Mouse (Mus musculus) R1 (cell line): Measurements from ENCODE around the gene Cenpl.
"Not testable (repeated sequence)": the region's sequence is repeated elsewhere in the genome, so short reads cannot be mapped to it uniquely, and the experiment has no call there.

Experiments used
- DNase-seq: peaks from one replicate; pipeline ENCODE4 v3.0.0-alpha.2; 2018; ENCODE audit warnings: low read depth, low spot score

Gene Cenpl

GRCm38 (mm10) chr1:161070352-161071271, at the start of gene Cenpl, which contains the start of gene Dars2:
Gene Cenpl (plus strand): TSS chr1:161070713.
Gene Dars2 (minus strand): TSS chr1:161070658.
- peak; percentile 99 for DNase-seq

- no peak for DNase-seq
Measured at GRCm38 (mm10) chr1:161025410-161026210, 44.9 kb upstream of the Cenpl start.

- no peak for DNase-seq
Measured at GRCm38 (mm10) chr1:161027196-161027595, 43.3 kb upstream of the Cenpl start.

GRCm38 (mm10) chr1:161028427-161028826, 42.1 kb upstream of the Cenpl start:
- not testable (repeated sequence) for DNase-seq

- DNase-seq: no peak
Measured at GRCm38 (mm10) chr1:161030058-161030457, 40.5 kb upstream of the Cenpl start.

- no peak for DNase-seq
Measured at GRCm38 (mm10) chr1:161031881-161032280, 38.6 kb upstream of the Cenpl start.

- DNase-seq: no peak
Measured at GRCm38 (mm10) chr1:161032345-161032744, 38.2 kb upstream of the Cenpl start.

GRCm38 (mm10) chr1:161033856-161034434, 36.6 kb upstream of the Cenpl start:
- DNase-seq: peak; percentile 78

- DNase-seq: peak; percentile 98
Measured at GRCm38 (mm10) chr1:161034435-161035280, 35.9 kb upstream of the Cenpl start, which contains the start of gene Zbtb37. Gene Zbtb37 (minus strand): TSS chr1:161034849.

- peak; percentile 70 for DNase-seq
Measured at GRCm38 (mm10) chr1:161035281-161035785, 35.2 kb upstream of the Cenpl start.

- peak; percentile 61 for DNase-seq
Measured at GRCm38 (mm10) chr1:161035786-161036404, 34.6 kb upstream of the Cenpl start.

- DNase-seq: peak; percentile 54
Measured at GRCm38 (mm10) chr1:161036411-161036841, 34.1 kb upstream of the Cenpl start.

GRCm38 (mm10) chr1:161037026-161037425, 33.5 kb upstream of the Cenpl start:
- peak; percentile 19 for DNase-seq

- DNase-seq: no peak
Measured at GRCm38 (mm10) chr1:161037599-161037998, 32.9 kb upstream of the Cenpl start.

GRCm38 (mm10) chr1:161038004-161038403, 32.5 kb upstream of the Cenpl start:
- peak; percentile 18 for DNase-seq

GRCm38 (mm10) chr1:161038968-161039721, 31.4 kb upstream of the Cenpl start:
- peak; percentile 43 for DNase-seq

GRCm38 (mm10) chr1:161039741-161040425, 30.6 kb upstream of the Cenpl start:
- peak; percentile 89 for DNase-seq

GRCm38 (mm10) chr1:161040426-161040770, 30.1 kb upstream of the Cenpl start:
- DNase-seq: peak; percentile 82

GRCm38 (mm10) chr1:161040855-161041254, 29.7 kb upstream of the Cenpl start:
- DNase-seq: peak; percentile 81
